Mouse (Mus musculus) activated CD4-positive, CD25-positive, alpha-beta regulatory T cell (primary cell): ENCODE measurements around the gene Zfp449. TPM values are rescaled to one million over a fixed set of nuclear protein-coding genes. Genes with fewer than 3 reads are reported as not detected.

Experiments
- polyA plus RNA-seq, 2 experiments: library from polyadenylated mRNA; unstranded; fragments of 100-300 nt; shearing (Covaris generic); gene quantifications; one replicate each; pipeline ENCODE4 v1.2.1; 2017

Zfp449 gene
- under 1 TPM; 0.50 to 0.67 TPM for polyA plus RNA-seq

GRCm38 (mm10) chrX:56346176-56346931 is at the start of gene Zfp449:
TSS of gene Zfp449 (plus strand) at chrX:56346400.

DNA sequence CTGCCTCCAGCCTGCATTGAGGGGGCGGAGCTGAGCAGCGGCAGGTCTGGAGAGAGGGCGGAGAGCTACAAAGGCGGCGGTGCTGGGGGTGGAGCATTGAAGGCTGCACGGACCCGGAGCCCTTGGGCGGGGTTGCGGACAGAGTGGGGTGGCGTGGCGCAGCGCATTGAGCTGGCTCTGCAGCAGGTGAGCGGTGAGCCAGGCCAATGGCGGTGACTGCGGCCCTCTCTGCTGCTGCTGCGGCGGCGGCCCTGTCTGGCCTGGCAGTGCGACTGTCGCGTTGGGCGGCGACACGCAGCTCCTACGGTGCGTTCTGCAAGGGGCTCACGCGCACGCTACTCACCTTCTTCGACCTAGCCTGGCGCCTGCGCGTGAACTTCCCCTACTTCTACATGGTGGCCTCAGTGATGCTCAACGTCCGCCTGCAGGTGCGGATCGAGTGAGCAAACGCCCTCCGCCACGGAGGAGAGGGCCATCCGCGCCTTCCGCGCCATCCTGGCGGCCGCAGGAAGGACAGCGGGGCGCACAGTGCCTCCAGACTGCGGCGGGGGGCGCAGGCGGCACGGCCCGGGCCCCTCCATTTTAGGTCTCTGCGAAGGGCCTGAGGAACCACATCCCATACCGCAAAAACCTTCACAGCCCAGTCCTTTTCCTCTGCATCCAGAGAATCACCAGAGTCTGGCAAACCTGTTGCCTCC is 28.4 kb downstream of the Zfp449 start, which contains the start of gene Smim10l2a:
Smim10l2a (plus strand) TSS at position 156 of the 698 bp plus-strand sequence.

Other genes starting within 250 kb of the Zfp449 start
- 1 to 10 TPM in 1 of 2 experiments, under 1 TPM in 1; 0.57 to 1.4 TPM for gene 3830403N18Rik, start 209.8 kb upstream of the Zfp449 start, polyA plus RNA-seq
- gene Gm773, start 133.5 kb upstream of the Zfp449 start, polyA plus RNA-seq, result not detected
- gene Smim10l2a, start 28.2 kb downstream of the Zfp449 start, polyA plus RNA-seq, result 1 to 10 TPM; 4.8 to 5.3 TPM
- not detected for gene Gm2174, start 101.6 kb downstream of the Zfp449 start, polyA plus RNA-seq
- 10 to 100 TPM; 23.3 to 36.5 TPM for gene Ints6l, start 108.5 kb downstream of the Zfp449 start, polyA plus RNA-seq
- not detected for gene Gm10477, start 178.3 kb downstream of the Zfp449 start, polyA plus RNA-seq
- under 1 TPM in 1 of 2 experiments, not detected in 1; 0.22 TPM for gene Gm648, start 203.2 kb downstream of the Zfp449 start, polyA plus RNA-seq